In the genomic region with DNA sequence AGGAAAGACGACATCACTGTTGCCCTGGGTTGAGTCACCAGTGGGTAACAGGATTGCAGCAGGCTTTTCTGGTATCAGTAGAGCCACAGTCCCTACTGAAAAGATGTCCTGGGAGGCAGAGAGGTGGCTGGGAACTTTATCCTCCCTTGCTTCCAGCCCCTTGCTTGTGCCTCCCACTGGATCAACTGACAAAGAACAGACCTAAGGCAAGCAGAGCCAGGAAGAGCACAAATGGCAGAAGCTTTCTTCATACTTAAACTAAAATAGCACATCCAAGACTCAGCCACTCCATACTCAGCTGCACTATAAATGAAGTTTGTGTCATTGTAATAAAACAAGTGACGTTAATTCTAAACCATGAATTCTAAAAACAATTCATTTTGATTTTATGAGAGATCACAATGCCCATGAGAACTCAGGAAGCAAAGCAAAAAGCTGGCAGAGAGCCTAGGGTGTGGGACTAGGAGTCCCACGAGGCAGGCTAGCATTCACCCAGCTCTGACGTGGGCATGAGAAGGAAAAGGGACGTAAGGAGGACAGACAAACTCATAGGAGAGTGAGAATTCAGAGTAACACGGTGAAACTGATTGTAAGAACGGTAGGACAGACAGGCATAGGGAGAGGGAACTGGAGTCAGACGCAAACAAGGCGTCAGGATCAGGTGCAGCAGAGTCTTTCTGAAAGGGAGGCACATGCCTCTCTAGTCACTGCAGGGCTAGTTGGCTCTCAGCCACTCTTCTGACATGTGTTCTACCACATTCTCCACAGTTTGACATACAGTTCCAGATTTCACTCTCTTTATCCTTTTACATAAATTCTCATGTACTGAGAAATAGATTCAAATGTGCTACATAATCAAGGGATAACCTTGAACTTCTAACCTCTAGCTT, we compare ENCODE assay signal across 9 mouse cellular contexts. TPM values are rescaled to one million over a fixed set of nuclear protein-coding genes. Genes with fewer than 3 reads are reported as not detected.
DNase-seq lines count a peak whose midpoint lies in the region; TF ChIP-seq lines count a peak whose summit lies in the region.
"Had no signal": no experiment of that assay in that cellular context is flagged by ENCODE, and none has a peak within 500 bp of the region (broad histone marks: within the 10 kb centered on the region; RNA-seq: fewer than 3 reads in every experiment).

No protein-coding gene starts in this region.

- TF ChIP-seq POLR2A in kidney, adult 2 months (IDR thresholded peaks at IDR 0.05; ENCODE audit: low read depth, low read length) = no peak
- TF ChIP-seq POLR2A in brain, embryonic 14.5 days (IDR thresholded peaks at IDR 0.05; ENCODE audit: borderline replicate concordance, extremely low read depth, insufficient read depth, insufficient read length, poor library complexity, severe bottlenecking) = no peak

- no peak for TF ChIP-seq CTCF in kidney, adult 2 months (conservative IDR thresholded peaks at IDR 0.05; ENCODE audit: insufficient read depth, insufficient read length, low read depth, low read length)
- TF ChIP-seq CTCF in brain, embryonic 14.5 days (IDR thresholded peaks at IDR 0.05; ENCODE audit: borderline replicate concordance, extremely low read depth, insufficient read depth, insufficient read length) = no peak

- H3K36me3 ChIP-seq in kidney, adult 2 months (ENCODE audit: control insufficient read depth, insufficient read depth, low read length) = peaks cover 4% of the 10 kb centered on the region; the same call in 1 of the 2 replicates

- H3K4me3 ChIP-seq in kidney, adult 2 months (ENCODE audit: insufficient read depth, low read depth, low read length) = no peak overlapping the region

- 63% methylated on average over 9 of the region's 9 CpGs for WGBS in kidney, adult 2 months

- no peaks in the 10 kb centered on the region for H3K27me3 ChIP-seq in kidney, adult 2 months (replicated peaks; ENCODE audit: control insufficient read depth, insufficient read depth, low read length)

- no peak overlapping the region for H3K27ac ChIP-seq in kidney, adult 2 months (ENCODE audit: insufficient read depth, low read depth, low read length)
- H3K27ac ChIP-seq: macrophage had no signal

- DNase-seq in kidney, adult 2 months = peak; percentile 48
- no peak for DNase-seq in kidney, adult 9 months
- DNase-seq in 3T3-L1 (ENCODE audit: low read depth, low spot score) = peak; percentile 44
- DNase-seq in brain, embryonic 14.5 days (ENCODE audit: low read depth) = peak; percentile 38
- peak; percentile 17 to 19 for DNase-seq in left cerebral cortex, postnatal 36 days (ENCODE audit: low spot score in 2 of 2)
- DNase-seq in T-cell, adult 2 months (ENCODE audit: low spot score) = no peak
- DNase-seq in gastrocnemius, adult 8-10 months (ENCODE audit: low spot score in 2 of 2) = no peak
- DNase-seq: gastrocnemius, postnatal 25 days had no signal

- H3K4me1 ChIP-seq in kidney, adult 2 months (ENCODE audit: control insufficient read depth, insufficient read depth, low read length) = no peaks in the 10 kb centered on the region

- intact Hi-C loops in left cerebral cortex, postnatal 36 days (cut with DNase I) = no loop called here

RNA-seq across cellular contexts. Expression of a gene that starts 21.3 kb away (rescaled TPM):
- polyA plus RNA-seq in kidney, adult 2 months (2012; rRNA removed) = 2.6 and 2.9 TPM in 2 replicates
- polyA plus RNA-seq in brain, embryonic 14.5 days (2012; rRNA removed) = 18.7 and 25.1 TPM in 2 replicates
- total RNA-seq in left cerebral cortex, postnatal 36 days (2021) = 10 to 100 TPM; 89.4 to 90.6 TPM
- 10 to 100 TPM in 1 of 4 experiments, 1 to 10 TPM in 3; 7.5 to 11.3 (median 9.3) TPM for total RNA-seq in gastrocnemius, adult 8-10 months (2022)

RNA-seq across cellular contexts. Expression of a gene that starts 21.8 kb away (rescaled TPM):
- polyA plus RNA-seq in kidney, adult 2 months (2012; rRNA removed) = 14.8 and 18.4 TPM in 2 replicates
- polyA plus RNA-seq in brain, embryonic 14.5 days (2012; rRNA removed) = 32.9 and 37.8 TPM in 2 replicates
- total RNA-seq in left cerebral cortex, postnatal 36 days (2021) = 10 to 100 TPM; 22.8 to 32.1 TPM
- total RNA-seq in gastrocnemius, adult 8-10 months (2022) = 1 to 10 TPM; 2.7 to 5.2 (median 4.4) TPM

Comparison
In these comparisons a context has a peak if more than half of its experiments do, and no peak if none do; other contexts are left out.
1. DNase-seq: peak in kidney, adult 2 months (single experiment), 3T3-L1 (single experiment), brain, embryonic 14.5 days (single experiment) and left cerebral cortex, postnatal 36 days (2 of 2); none in kidney, adult 9 months (single experiment), T-cell, adult 2 months (single experiment) and gastrocnemius, adult 8-10 months (0 of 2).
2. RNA of a gene that starts 21.3 kb away (total RNA-seq): 89.4 to 90.6 TPM in left cerebral cortex, postnatal 36 days; 7.5 to 11.3 TPM in gastrocnemius, adult 8-10 months; every median in the first group is over 4 times any median in the second.